Mouse (Mus musculus) C2C12 (cell line): Measurements from ENCODE around the gene Cdh5. TPM values are rescaled to one million over a fixed set of nuclear protein-coding genes. Genes with fewer than 3 reads are reported as not detected.
"Not testable (repeated sequence)": the region's sequence is repeated elsewhere in the genome, so short reads cannot be mapped to it uniquely, and the experiment has no call there.

Source experiments
- H3K27me3 ChIP-seq: one replicate; pipeline ENCODE4 v1.6.1; 2011; ENCODE audit not compliant: control insufficient read depth, insufficient read depth, insufficient read length
- H3K36me3 ChIP-seq: one replicate; pipeline ENCODE4 v1.6.1; 2011; ENCODE audit not compliant: control insufficient read depth, insufficient read depth
- H3K4me3 ChIP-seq: one replicate; pipeline ENCODE4 v1.5.1; 2011; ENCODE audit warnings: mild to moderate bottlenecking, control low read depth; ENCODE audit not compliant: poor library complexity, insufficient read depth, severe bottlenecking
- H3K79me2 ChIP-seq: one replicate; pipeline ENCODE4 v1.6.1; 2011; ENCODE audit not compliant: control insufficient read depth, insufficient read depth
- H3K79me3 ChIP-seq: one replicate; pipeline ENCODE4 v1.6.1; 2011; ENCODE audit warnings: low read depth, control low read depth
- H3ac ChIP-seq: one replicate; pipeline ENCODE3; 2011; ENCODE audit warnings: low read depth; ENCODE audit not compliant: control insufficient read depth, insufficient read length
- CEBPB ChIP-seq: IDR thresholded peaks from one replicate; pipeline ENCODE4 v1.6.1; 2011; ENCODE audit warnings: low read depth, mild to moderate bottlenecking, control low read depth, moderate library complexity
- CTCF ChIP-seq: IDR thresholded peaks from one replicate; pipeline ENCODE4 v1.5.1; 2011; ENCODE audit not compliant: control insufficient read depth, insufficient read depth, insufficient read length
- FOSL1 ChIP-seq: IDR thresholded peaks from one replicate; pipeline ENCODE4 v1.8.0; 2011; ENCODE audit warnings: mild to moderate bottlenecking, low read length; ENCODE audit not compliant: poor library complexity, insufficient read depth, severe bottlenecking
- MAX ChIP-seq: IDR thresholded peaks from one replicate; pipeline ENCODE4 v1.6.1; 2011; ENCODE audit warnings: mild to moderate bottlenecking, control low read depth
- MYOD1 ChIP-seq: IDR thresholded peaks from one replicate; pipeline ENCODE4 v1.6.1; 2011; ENCODE audit warnings: low read depth; ENCODE audit not compliant: control insufficient read depth, insufficient read length
- MYOG ChIP-seq: IDR thresholded peaks from one replicate; pipeline ENCODE4 v1.6.1; 2011; ENCODE audit not compliant: control insufficient read depth, insufficient read length; ENCODE audit errors: extremely low read depth
- USF1 ChIP-seq: IDR thresholded peaks from one replicate; pipeline ENCODE4 v1.6.1; 2011; ENCODE audit warnings: low read depth, mild to moderate bottlenecking, control low read depth, moderate library complexity
- polyA plus RNA-seq: library from polyadenylated mRNA; unstranded; fragments of >200 nt; fragmentation: generic; extraction: Trizol; gene quantifications from one replicate; pipeline ENCODE4 v1.2.1, GENCODE M21; 2012; ENCODE audit warnings: missing spikeins

The Cdh5 gene
- polyA plus RNA-seq, 1 experiment: 0.04 TPM

DNA sequence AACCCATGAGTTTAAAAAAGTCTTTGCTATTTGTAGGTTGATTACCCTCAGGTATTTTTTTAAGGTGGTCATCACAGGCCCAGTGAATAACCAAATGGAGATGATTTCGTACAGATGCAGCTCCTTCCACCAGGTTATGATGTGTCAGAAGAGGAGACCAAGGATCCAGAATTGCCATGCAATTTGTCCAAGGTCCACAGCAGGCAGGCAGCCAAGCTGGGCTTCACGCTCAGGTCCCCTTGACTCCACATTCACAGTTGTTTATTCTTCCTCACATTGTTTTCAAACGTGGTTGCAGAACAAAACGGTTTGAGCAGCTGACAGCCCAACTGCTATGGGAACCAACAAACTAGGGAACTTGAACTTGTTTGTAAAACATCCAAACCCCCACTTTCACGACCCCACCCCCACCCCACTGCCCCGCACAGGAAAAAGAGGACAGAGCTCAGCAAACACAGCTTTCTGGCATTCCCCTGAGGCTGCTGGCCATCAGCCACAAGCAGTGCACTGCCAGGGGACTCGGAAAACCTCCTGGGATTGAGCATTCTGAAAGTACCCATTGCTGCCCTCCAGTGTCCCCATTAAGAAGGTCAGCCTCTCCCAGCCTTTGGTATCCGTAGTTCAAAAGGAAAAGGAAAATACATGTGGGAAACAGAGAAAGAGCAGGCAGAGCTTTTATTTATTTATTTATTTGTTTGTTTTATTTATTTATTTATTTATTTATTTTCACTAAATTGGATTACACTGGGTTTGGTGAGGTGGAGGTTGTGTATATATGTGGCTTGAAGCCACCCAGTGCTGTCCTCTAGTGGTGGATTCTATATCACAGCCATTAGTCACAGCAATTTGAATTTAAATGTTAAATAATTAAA lies 24.6 kb upstream of the Cdh5 start:
- Histone ChIP-seq H3K4me3 (no peak overlapping the region), H3K79me2 (no peaks in the 10 kb centered on the region), H3K27me3 (no peaks in the 10 kb centered on the region), H3K79me3 (no peaks in the 10 kb centered on the region), H3ac (no peak overlapping the region), H3K36me3 (no peaks in the 10 kb centered on the region)
- TF ChIP-seq FOSL1: no peak
- TF ChIP-seq MYOD1: no peak
- TF ChIP-seq MAX: no peak
- no peak for TF ChIP-seq CEBPB
- no peak for TF ChIP-seq CTCF
- no peak for TF ChIP-seq MYOG
- no peak for TF ChIP-seq USF1

- no peaks in the 10 kb centered on the region for H3K27me3 ChIP-seq
- no peaks in the 10 kb centered on the region for H3K79me2 ChIP-seq
These were observed 23.3 kb upstream of the Cdh5 start for GRCm38 (mm10) chr8:104078091-104078490.

GRCm38 (mm10) chr8:104085281-104085680 lies 16.1 kb upstream of the Cdh5 start:
- no peaks in the 10 kb centered on the region for H3K79me2 ChIP-seq
- no peak for TF ChIP-seq MAX
- TF ChIP-seq USF1: no peak
- TF ChIP-seq MYOG: no peak
- no peak for TF ChIP-seq CTCF
- TF ChIP-seq MYOD1: no peak
- TF ChIP-seq FOSL1: no peak
- TF ChIP-seq CEBPB: no peak

More at GRCm38 (mm10) chr8:104078091-104078490, 23.3 kb upstream of the Cdh5 start:
- TF ChIP-seq MAX (no peak), USF1 (no peak), CEBPB (no peak), FOSL1 (no peak)
- Histone ChIP-seq H3ac (no peak overlapping the region), H3K36me3 (no peaks in the 10 kb centered on the region), H3K4me3 (no peak overlapping the region), H3K79me3 (no peaks in the 10 kb centered on the region)

GRCm38 (mm10) chr8:104086615-104087014 lies 14.8 kb upstream of the Cdh5 start:
- no peak overlapping the region for H3ac ChIP-seq
- no peaks in the 10 kb centered on the region for H3K36me3 ChIP-seq
- no peaks in the 10 kb centered on the region for H3K27me3 ChIP-seq
- no peak overlapping the region for H3K4me3 ChIP-seq
- H3K79me3 ChIP-seq: no peaks in the 10 kb centered on the region
- H3K79me2 ChIP-seq: no peaks in the 10 kb centered on the region
- TF ChIP-seq FOSL1 (no peak), MAX (no peak), MYOD1 (no peak), CEBPB (no peak), MYOG (no peak), USF1 (no peak)

More at GRCm38 (mm10) chr8:104085281-104085680, 16.1 kb upstream of the Cdh5 start:
- Histone ChIP-seq H3ac (no peak overlapping the region), H3K36me3 (no peaks in the 10 kb centered on the region), H3K4me3 (no peak overlapping the region), H3K79me3 (no peaks in the 10 kb centered on the region), H3K27me3 (no peaks in the 10 kb centered on the region)

- Histone ChIP-seq H3K36me3 (no peaks in the 10 kb centered on the region), H3K4me3 (no peak overlapping the region), H3K79me2 (no peaks in the 10 kb centered on the region), H3K27me3 (no peaks in the 10 kb centered on the region), H3ac (no peak overlapping the region), H3K79me3 (no peaks in the 10 kb centered on the region)
- TF ChIP-seq CTCF: no peak
These were observed 14.3 kb upstream of the Cdh5 start for GRCm38 (mm10) chr8:104087091-104087490.

DNA sequence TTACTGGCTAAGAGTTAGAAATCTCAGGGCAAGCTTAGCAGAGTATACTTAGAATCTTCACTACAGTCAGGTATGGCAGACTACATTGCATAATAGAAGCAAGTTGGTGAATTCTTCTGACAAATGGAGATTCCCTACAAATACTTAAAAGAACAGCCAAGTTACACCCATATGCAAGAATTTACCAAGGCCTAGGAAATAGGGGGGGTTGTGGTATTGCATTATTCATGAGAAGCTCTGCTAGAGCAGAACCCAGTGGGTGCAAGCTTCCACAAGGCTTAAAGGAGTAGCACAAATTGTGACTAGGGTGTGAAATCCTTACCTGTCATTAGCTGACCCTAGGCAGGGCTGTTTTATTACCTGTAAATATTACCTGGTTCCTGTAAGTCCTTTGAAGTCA lies 13.5 kb upstream of the Cdh5 start:
- not testable (repeated sequence) for H3K36me3 ChIP-seq, H3K79me2 ChIP-seq, H3ac ChIP-seq, H3K79me3 ChIP-seq, H3K27me3 ChIP-seq, H3K4me3 ChIP-seq
